14 mouse cellular contexts compared by ENCODE assay signal in genomic region chr5:46406404-46406803, GRCm38 (mm10).
DNase-seq lines count a peak whose midpoint lies in the region; ATAC-seq and TF ChIP-seq lines count a peak whose summit lies in the region.
"Had no signal": no experiment of that assay in that cellular context is flagged by ENCODE, and none has a peak within 500 bp of the region (broad histone marks: within the 10 kb centered on the region; RNA-seq: fewer than 3 reads in every experiment).

No protein-coding gene starts in this region.

- no peaks in the 10 kb centered on the region for H3K9me3 ChIP-seq in kidney, postnatal 0 days (replicated peaks; ENCODE audit: low read length)
- H3K9me3 ChIP-seq in kidney, embryonic 14.5 days (ENCODE audit: control insufficient read depth, low read length) = no peaks in the 10 kb centered on the region
- no peaks in the 10 kb centered on the region for H3K9me3 ChIP-seq in midbrain, embryonic 14.5 days (ENCODE audit: control insufficient read depth, low read length)
- no peaks in the 10 kb centered on the region for H3K9me3 ChIP-seq in midbrain, embryonic 11.5 days (ENCODE audit: control insufficient read depth, low read length)
- H3K9me3 ChIP-seq in stomach, postnatal 0 days (ENCODE audit: control insufficient read depth, low read length) = no peaks in the 10 kb centered on the region
- H3K9me3 ChIP-seq: liver, embryonic 15.5 days had no signal

- no peaks in the 10 kb centered on the region for H3K27me3 ChIP-seq in kidney, postnatal 0 days (ENCODE audit: insufficient read depth, low read length)
- no peaks in the 10 kb centered on the region for H3K27me3 ChIP-seq in kidney, embryonic 14.5 days (ENCODE audit: control insufficient read depth, insufficient read depth, low read length)
- H3K27me3 ChIP-seq in midbrain, embryonic 14.5 days (ENCODE audit: control insufficient read depth, insufficient read depth, low read length) = no peaks in the 10 kb centered on the region
- no peaks in the 10 kb centered on the region for H3K27me3 ChIP-seq in midbrain, embryonic 11.5 days (ENCODE audit: control insufficient read depth, insufficient read depth, low read length)
- no peaks in the 10 kb centered on the region for H3K27me3 ChIP-seq in stomach, postnatal 0 days (ENCODE audit: control insufficient read depth, insufficient read depth, low read length)
- H3K27me3 ChIP-seq: liver, embryonic 15.5 days had no signal

- no peak for TF ChIP-seq EP300 in stomach, postnatal 0 days (optimal IDR thresholded peaks at IDR 0.05)

- H3K9ac ChIP-seq in kidney, postnatal 0 days (ENCODE audit: low read depth, low read length) = no peak overlapping the region
- no peak overlapping the region for H3K9ac ChIP-seq in kidney, embryonic 14.5 days (ENCODE audit: low read depth, low read length)
- no peak overlapping the region for H3K9ac ChIP-seq in midbrain, embryonic 14.5 days (replicated peaks; ENCODE audit: low read length)
- H3K9ac ChIP-seq in midbrain, embryonic 11.5 days (ENCODE audit: low read length) = no peak overlapping the region
- H3K9ac ChIP-seq in stomach, postnatal 0 days (ENCODE audit: low read length) = no peak overlapping the region
- H3K9ac ChIP-seq: liver, embryonic 15.5 days had no signal

- H3K27ac ChIP-seq in kidney, postnatal 0 days = no peak overlapping the region
- H3K27ac ChIP-seq in kidney, embryonic 14.5 days (ENCODE audit: low read depth, low read length) = no peak overlapping the region
- H3K27ac ChIP-seq in midbrain, embryonic 14.5 days (replicated peaks; ENCODE audit: low read depth, low read length) = no peak overlapping the region
- H3K27ac ChIP-seq in midbrain, embryonic 11.5 days (ENCODE audit: low read depth, low read length) = no peak overlapping the region
- no peak overlapping the region for H3K27ac ChIP-seq in stomach, postnatal 0 days (replicated peaks)
- H3K27ac ChIP-seq: liver, embryonic 15.5 days had no signal

- H3K36me3 ChIP-seq in kidney, postnatal 0 days (ENCODE audit: insufficient read depth, low read length) = no peaks in the 10 kb centered on the region
- no peaks in the 10 kb centered on the region for H3K36me3 ChIP-seq in kidney, embryonic 14.5 days (ENCODE audit: control insufficient read depth, insufficient read depth, low read length)
- no peaks in the 10 kb centered on the region for H3K36me3 ChIP-seq in midbrain, embryonic 14.5 days (ENCODE audit: control insufficient read depth, insufficient read depth, low read length)
- H3K36me3 ChIP-seq in midbrain, embryonic 11.5 days (ENCODE audit: control insufficient read depth, insufficient read depth, low read length) = no peaks in the 10 kb centered on the region
- no peaks in the 10 kb centered on the region for H3K36me3 ChIP-seq in stomach, postnatal 0 days (ENCODE audit: control insufficient read depth, insufficient read depth, low read length)
- H3K36me3 ChIP-seq: liver, embryonic 15.5 days had no signal

- H3K4me3 ChIP-seq in kidney, postnatal 0 days (replicated peaks; ENCODE audit: low read depth, low read length) = no peak overlapping the region
- H3K4me3 ChIP-seq in kidney, embryonic 14.5 days (ENCODE audit: low read length) = no peak overlapping the region
- H3K4me3 ChIP-seq in midbrain, embryonic 14.5 days (replicated peaks; ENCODE audit: low read depth, low read length) = no peak overlapping the region
- no peak overlapping the region for H3K4me3 ChIP-seq in midbrain, embryonic 11.5 days (ENCODE audit: low read depth, low read length)
- no peak overlapping the region for H3K4me3 ChIP-seq in stomach, postnatal 0 days (ENCODE audit: low read depth, low read length)
- H3K4me3 ChIP-seq: liver, embryonic 15.5 days had no signal

- peak; percentile 7 for DNase-seq in adrenal gland, postnatal 14 days
- DNase-seq in adrenal gland, postnatal 25 days = no peak
- DNase-seq in kidney, postnatal 0 days (ENCODE audit: low spot score) = peak; percentile 62
- peak; percentile 24 for DNase-seq in midbrain, embryonic 14.5 days
- DNase-seq in midbrain, embryonic 11.5 days (ENCODE audit: low spot score, missing footprints) = no peak
- no peak for DNase-seq in stomach, postnatal 0 days (ENCODE audit: low spot score)
- no peak for DNase-seq in adrenal gland, postnatal 36 days
- DNase-seq: cerebellum, postnatal 36 days; gastrocnemius, postnatal 36 days; heart, postnatal 14 days; kidney, adult 18-20 months had no signal

- no peaks in the 10 kb centered on the region for H3K4me1 ChIP-seq in kidney, postnatal 0 days (replicated peaks; ENCODE audit: insufficient read depth, low read length)
- H3K4me1 ChIP-seq in kidney, embryonic 14.5 days (ENCODE audit: control insufficient read depth, insufficient read depth, low read length) = no peaks in the 10 kb centered on the region
- H3K4me1 ChIP-seq in midbrain, embryonic 14.5 days (ENCODE audit: control insufficient read depth, insufficient read depth, low read length) = peaks cover 4% of the 10 kb centered on the region; the same call in 1 of the 2 replicates
- no peaks in the 10 kb centered on the region for H3K4me1 ChIP-seq in midbrain, embryonic 11.5 days (ENCODE audit: control insufficient read depth, insufficient read depth, low read length)
- no peaks in the 10 kb centered on the region for H3K4me1 ChIP-seq in stomach, postnatal 0 days (replicated peaks; ENCODE audit: control insufficient read depth, insufficient read depth)
- H3K4me1 ChIP-seq: liver, embryonic 15.5 days had no signal

- peak; percentile 66 for TF ChIP-seq CTCF in kidney, postnatal 0 days (IDR thresholded peaks at IDR 0.05; ENCODE audit: low read depth)
- peak; percentile 64 for TF ChIP-seq CTCF in stomach, postnatal 0 days (IDR thresholded peaks at IDR 0.05; ENCODE audit: low read depth)

- no peak for ATAC-seq in kidney, postnatal 0 days (replicated peaks; ENCODE audit: low FRiP score, low read depth)
- no peak for ATAC-seq in kidney, embryonic 14.5 days (ENCODE audit: low FRiP score, low TSS enrichment)
- no peak for ATAC-seq in midbrain, embryonic 14.5 days (ENCODE audit: low FRiP score, low TSS enrichment)
- no peak for ATAC-seq in midbrain, embryonic 11.5 days (ENCODE audit: low FRiP score)
- ATAC-seq in stomach, postnatal 0 days (ENCODE audit: low FRiP score, low TSS enrichment) = no peak
- ATAC-seq: midbrain, embryonic 16.5 days had no signal

- 28% methylated on average over 3 of the region's 3 CpGs for WGBS in kidney, postnatal 0 days
- WGBS in kidney, embryonic 14.5 days = 31% methylated on average over 3 of the region's 3 CpGs
- WGBS in midbrain, embryonic 14.5 days = 69% methylated on average over 3 of the region's 3 CpGs
- 62% methylated on average over 3 of the region's 3 CpGs for WGBS in midbrain, embryonic 11.5 days
- WGBS in stomach, postnatal 0 days = 22% methylated on average over 3 of the region's 3 CpGs

- H3K4me2 ChIP-seq in kidney, postnatal 0 days (ENCODE audit: low read length) = no peak overlapping the region
- no peak overlapping the region for H3K4me2 ChIP-seq in kidney, embryonic 14.5 days (replicated peaks; ENCODE audit: low read depth, low read length)
- H3K4me2 ChIP-seq in midbrain, embryonic 14.5 days (ENCODE audit: low read length) = no peak overlapping the region
- H3K4me2 ChIP-seq in midbrain, embryonic 11.5 days = no peak overlapping the region
- H3K4me2 ChIP-seq in stomach, postnatal 0 days (replicated peaks; ENCODE audit: low read depth) = no peak overlapping the region
- H3K4me2 ChIP-seq: liver, embryonic 15.5 days had no signal

Comparison
In these comparisons a context has a peak if more than half of its experiments do, and no peak if none do; other contexts are left out.
1. DNase-seq: peak in adrenal gland, postnatal 14 days (single experiment), kidney, postnatal 0 days (single experiment) and midbrain, embryonic 14.5 days (single experiment); none in adrenal gland, postnatal 25 days (single experiment), midbrain, embryonic 11.5 days (single experiment), stomach, postnatal 0 days (single experiment) and adrenal gland, postnatal 36 days (0 of 2).